Mouse (Mus musculus): ENCODE measurements around the gene Aif1. TPM values are rescaled to one million over a fixed set of nuclear protein-coding genes. Genes with fewer than 3 reads are reported as not detected.

Gene Aif1
- polyA plus RNA-seq, 1 experiment from 2014 or later = 15.5 TPM

DNA sequence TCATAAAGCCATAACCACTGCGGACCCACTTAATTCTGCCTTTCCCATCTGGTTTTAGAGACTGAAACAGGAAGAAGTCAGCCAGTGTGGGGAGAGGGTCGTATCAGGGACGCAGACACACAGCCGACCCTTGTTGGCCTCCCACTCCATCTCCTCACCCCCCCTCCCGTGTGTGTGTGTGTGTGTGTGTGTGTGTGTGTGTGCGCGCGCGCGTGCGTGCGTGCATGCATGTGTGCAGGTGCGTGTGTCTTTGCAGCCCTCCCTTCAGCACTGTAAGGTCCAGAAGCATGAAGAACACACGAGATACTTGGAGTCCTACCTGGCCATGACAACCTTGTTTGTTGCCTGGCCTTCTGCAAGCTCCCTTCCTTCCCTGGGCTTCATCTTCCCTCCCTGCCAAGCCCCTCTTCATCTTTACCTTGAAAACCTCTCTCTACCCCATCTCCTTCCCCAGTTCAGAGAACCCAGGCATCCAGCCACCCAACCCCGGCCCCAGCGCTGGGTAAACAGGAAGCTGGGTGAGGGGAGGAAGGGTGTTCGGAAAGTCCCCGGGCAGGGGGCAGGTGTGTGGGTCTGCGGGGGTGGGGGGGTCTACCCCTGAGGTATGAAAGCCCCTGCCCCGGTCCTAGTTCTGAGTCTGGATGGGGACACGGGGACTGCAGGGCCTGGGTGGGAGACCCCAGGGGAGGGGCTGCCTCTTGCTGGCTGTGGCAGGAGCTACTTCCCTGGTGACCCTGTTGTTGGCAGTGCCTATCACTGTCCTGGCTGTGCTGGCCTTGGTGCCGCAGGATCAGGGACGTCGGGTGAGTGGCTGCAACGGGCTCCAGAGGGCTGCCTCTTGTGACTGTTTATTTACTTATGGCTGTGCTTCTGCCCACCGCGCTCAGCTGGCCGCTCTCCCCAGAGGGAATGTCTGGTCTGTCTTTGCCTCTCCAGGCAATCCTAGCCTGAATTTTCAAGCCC is 18.3 kb upstream of the Aif1 start, which contains the start of gene Ltb:
Gene Ltb, plus strand, starts transcription at position 559 of the 963 bp plus-strand sequence.
- no peak for ATAC-seq (ENCODE audit: insufficient number of reproducible peaks, low FRiP score, low TSS enrichment, low read depth)
- Histone ChIP-seq H3K9ac (peak within 1 kb of the TSS; percentile 42; the same call in 1 of the 2 replicates), H3K9me3 (replicated peaks) (no peaks in the 10 kb centered on the region), H3K27me3 (peaks cover 30% of the 10 kb centered on the region), H3K4me3 (replicated peaks) (peak within 1 kb of the TSS; percentile 48), H3K36me3 (no peaks in the 10 kb centered on the region), H3K4me2 (replicated peaks) (peak within 1 kb of the TSS; percentile 90), H3K27ac (replicated peaks) (no peak within 1 kb of the TSS), H3K4me1 (peaks cover 16% of the 10 kb centered on the region)
- WGBS = 63% methylated on average over 27 of the region's 28 CpGs

DNA sequence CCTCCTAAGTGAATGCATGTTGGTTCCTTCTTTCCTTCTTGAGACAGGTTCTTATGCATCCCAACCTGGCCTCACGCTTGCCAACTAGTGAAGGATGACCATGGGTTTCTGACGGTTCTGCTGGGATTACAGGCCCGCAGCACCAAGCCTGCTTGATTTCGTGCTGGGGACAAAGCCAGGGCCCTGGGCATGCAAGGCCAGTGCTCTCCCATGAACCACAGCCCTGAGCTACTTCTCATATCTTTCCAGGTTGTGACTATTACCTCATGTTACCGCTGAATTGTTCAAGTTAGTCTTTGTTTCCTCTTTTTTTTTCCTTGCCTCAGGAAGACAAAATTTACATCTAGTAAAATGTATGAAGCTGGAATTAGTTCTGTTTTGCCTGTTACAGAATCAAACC is 17.1 kb upstream of the Aif1 start:
- WGBS = 75% methylated on average over 5 of the region's 5 CpGs
- Histone ChIP-seq H3K27ac (replicated peaks) (no peak overlapping the region), H3K9me3 (replicated peaks) (no peaks in the 10 kb centered on the region), H3K4me1 (peaks cover 16% of the 10 kb centered on the region), H3K4me2 (replicated peaks) (no peak overlapping the region), H3K27me3 (peaks cover 30% of the 10 kb centered on the region), H3K36me3 (no peaks in the 10 kb centered on the region), H3K9ac (no peak overlapping the region), H3K4me3 (replicated peaks) (no peak overlapping the region)
- ATAC-seq (ENCODE audit: insufficient number of reproducible peaks, low FRiP score, low TSS enrichment, low read depth) = no peak

DNA sequence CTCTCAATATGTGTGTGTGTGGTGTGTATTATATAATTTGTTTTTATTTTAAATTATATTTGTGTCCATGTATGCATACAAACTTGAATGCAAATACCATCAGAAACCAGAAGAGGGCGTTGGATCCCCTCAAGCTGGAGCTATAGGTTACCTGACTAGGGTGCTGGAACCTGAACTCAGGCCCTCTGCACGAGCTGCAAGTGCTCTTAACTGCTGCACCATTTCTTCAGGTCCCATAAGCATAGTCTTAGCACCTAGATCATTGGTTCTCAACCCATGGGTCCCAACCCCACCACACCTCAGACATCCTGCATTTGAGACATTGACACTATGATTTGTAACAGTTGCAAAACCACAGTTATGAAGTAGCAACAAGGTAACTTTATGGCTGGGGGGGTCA is 15.9 kb upstream of the Aif1 start:
- H3K4me2 ChIP-seq (replicated peaks) = no peak overlapping the region
- H3K4me1 ChIP-seq = peaks cover 19% of the 10 kb centered on the region
- no peaks in the 10 kb centered on the region for H3K36me3 ChIP-seq
- H3K9ac ChIP-seq = no peak overlapping the region
- H3K27ac ChIP-seq (replicated peaks) = no peak overlapping the region
- WGBS = 56% methylated on average over 2 of the region's 2 CpGs
- no peaks in the 10 kb centered on the region for H3K9me3 ChIP-seq (replicated peaks)
- H3K27me3 ChIP-seq = peaks cover 30% of the 10 kb centered on the region
- ATAC-seq (ENCODE audit: insufficient number of reproducible peaks, low FRiP score, low TSS enrichment, low read depth) = no peak
- H3K4me3 ChIP-seq (replicated peaks) = no peak overlapping the region

DNA sequence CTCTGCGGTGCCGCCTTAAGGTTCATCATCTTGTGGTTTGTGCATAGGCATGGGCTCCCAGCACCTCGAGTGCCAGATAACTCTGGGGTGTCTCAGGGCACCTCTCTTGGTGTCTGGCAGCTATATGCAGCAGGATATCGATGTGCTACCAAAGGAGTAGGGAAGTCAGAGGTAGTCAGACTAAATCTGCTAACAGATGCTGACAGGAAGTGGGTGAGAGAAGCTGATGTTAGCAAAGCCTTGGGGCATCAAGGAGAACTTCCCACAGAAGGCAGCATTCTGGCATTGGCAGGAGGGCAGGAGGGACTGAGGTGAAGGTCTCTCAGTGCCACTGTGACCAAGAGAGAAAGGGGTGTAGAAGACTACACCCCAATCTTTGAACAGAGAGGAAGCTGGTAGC is 14.2 kb upstream of the Aif1 start:
- Histone ChIP-seq H3K4me3 (replicated peaks) (no peak overlapping the region), H3K9me3 (replicated peaks) (no peaks in the 10 kb centered on the region), H3K27me3 (peaks cover 14% of the 10 kb centered on the region), H3K27ac (replicated peaks) (no peak overlapping the region), H3K9ac (no peak overlapping the region), H3K36me3 (no peaks in the 10 kb centered on the region), H3K4me1 (peaks cover 16% of the 10 kb centered on the region; the same call in 1 of the 2 replicates), H3K4me2 (replicated peaks) (no peak overlapping the region)
- no peak for ATAC-seq (ENCODE audit: insufficient number of reproducible peaks, low FRiP score, low TSS enrichment, low read depth)
- 73% methylated on average over 4 of the region's 4 CpGs for WGBS

DNA sequence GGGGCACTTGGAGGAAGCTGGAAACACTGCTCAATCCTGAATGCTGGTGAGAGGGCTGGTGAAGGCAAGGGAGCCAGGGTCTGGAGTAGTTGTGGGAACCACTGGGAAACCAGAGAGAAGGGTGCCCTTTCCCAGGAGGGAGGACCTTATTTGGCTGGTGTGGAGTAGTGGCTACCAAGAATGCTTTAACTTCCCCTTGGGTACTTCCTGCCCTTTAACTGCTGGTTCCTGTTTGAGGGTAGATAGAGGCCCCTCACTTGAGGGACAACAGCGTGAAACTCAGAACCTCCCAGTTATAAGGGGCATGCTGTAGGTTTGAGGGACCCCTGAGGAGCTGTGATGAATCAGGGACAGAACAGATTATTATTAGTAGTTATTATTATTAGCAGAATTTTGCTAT is 13.3 kb upstream of the Aif1 start:
- no peak overlapping the region for H3K4me3 ChIP-seq (replicated peaks)
- no peak for ATAC-seq (ENCODE audit: insufficient number of reproducible peaks, low FRiP score, low TSS enrichment, low read depth)
- H3K36me3 ChIP-seq = no peaks in the 10 kb centered on the region
- H3K4me2 ChIP-seq (replicated peaks) = no peak overlapping the region
- H3K9ac ChIP-seq = no peak overlapping the region
- WGBS = 57% methylated on average over 1 of the region's 1 CpGs
- H3K27me3 ChIP-seq = peaks cover 5% of the 10 kb centered on the region; the same call in 1 of the 2 replicates
- peaks cover 13% of the 10 kb centered on the region; the same call in 1 of the 2 replicates for H3K4me1 ChIP-seq
- H3K9me3 ChIP-seq (replicated peaks) = no peaks in the 10 kb centered on the region
- no peak overlapping the region for H3K27ac ChIP-seq (replicated peaks)

DNA sequence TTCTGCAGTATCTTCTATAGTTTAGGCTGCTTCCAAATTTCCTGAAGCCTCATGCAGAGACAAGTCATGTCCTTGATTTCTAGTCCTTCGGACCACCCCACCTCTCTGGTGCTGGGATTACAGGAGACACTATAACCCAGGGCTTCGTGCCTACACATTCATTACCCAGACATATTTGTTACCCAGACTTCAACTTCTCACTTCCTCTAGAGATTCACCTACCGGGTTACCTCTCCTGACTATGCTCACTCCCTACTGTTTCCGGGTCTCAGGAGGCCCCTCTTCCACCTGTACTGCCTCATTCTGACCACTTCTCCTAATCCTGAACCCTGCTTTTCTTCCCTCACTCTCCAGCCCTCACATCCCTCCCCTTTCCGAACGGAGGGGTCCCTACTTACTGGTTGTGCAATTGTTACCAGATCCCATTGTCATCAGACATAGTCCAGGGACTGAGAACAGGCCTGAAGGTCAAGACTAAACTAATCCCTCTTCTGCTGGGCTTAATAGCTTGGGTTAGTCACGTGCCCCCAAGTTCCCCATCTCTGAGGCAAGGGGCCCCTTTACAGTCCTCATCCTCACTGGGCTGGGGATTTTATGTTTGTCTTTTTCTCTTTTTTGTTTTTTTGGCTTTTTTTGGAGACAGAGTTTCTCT is 12.2 kb upstream of the Aif1 start, which contains the start of gene Lst1:
Gene Lst1, minus strand, starts transcription at position 481 of the 652 bp plus-strand sequence.
- Histone ChIP-seq H3K9ac (no peak within 1 kb of the TSS), H3K4me1 (peaks cover 13% of the 10 kb centered on the region; the same call in 1 of the 2 replicates), H3K9me3 (replicated peaks) (no peaks in the 10 kb centered on the region), H3K36me3 (no peaks in the 10 kb centered on the region), H3K4me3 (replicated peaks) (no peak within 1 kb of the TSS), H3K4me2 (replicated peaks) (no peak within 1 kb of the TSS), H3K27me3 (no peaks in the 10 kb centered on the region), H3K27ac (replicated peaks) (no peak within 1 kb of the TSS)
- WGBS = 75% methylated on average over 7 of the region's 7 CpGs
- ATAC-seq (ENCODE audit: insufficient number of reproducible peaks, low FRiP score, low TSS enrichment, low read depth) = no peak

DNA sequence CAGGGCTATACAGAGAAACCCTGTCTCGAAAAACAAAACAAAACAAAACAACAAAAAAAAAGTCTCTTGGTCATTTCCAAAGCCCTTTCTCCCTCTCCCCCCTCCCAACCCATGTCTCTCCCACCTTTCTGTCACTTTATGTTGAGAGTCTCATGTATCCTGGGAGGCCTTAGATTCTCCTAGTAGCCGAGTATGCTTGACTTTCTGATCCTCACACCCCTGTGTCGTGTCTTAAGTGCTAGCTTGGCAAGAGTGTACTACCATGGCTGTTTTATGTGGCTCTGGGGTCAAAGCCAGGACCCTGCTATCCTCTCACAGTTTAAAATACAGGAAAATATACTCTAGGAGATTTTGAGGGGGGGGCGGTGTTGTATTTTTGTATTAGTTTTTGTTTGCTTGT is 11.5 kb upstream of the Aif1 start:
- H3K4me3 ChIP-seq (replicated peaks) = no peak overlapping the region
- ATAC-seq (ENCODE audit: insufficient number of reproducible peaks, low FRiP score, low TSS enrichment, low read depth) = no peak
- no peak overlapping the region for H3K9ac ChIP-seq
- H3K9me3 ChIP-seq (replicated peaks) = no peaks in the 10 kb centered on the region
- no peak overlapping the region for H3K27ac ChIP-seq (replicated peaks)
- H3K4me1 ChIP-seq = peaks cover 13% of the 10 kb centered on the region; the same call in 1 of the 2 replicates
- H3K4me2 ChIP-seq (replicated peaks) = no peak overlapping the region
- 67% methylated on average over 4 of the region's 4 CpGs for WGBS
- no peaks in the 10 kb centered on the region for H3K36me3 ChIP-seq
- no peaks in the 10 kb centered on the region for H3K27me3 ChIP-seq

DNA sequence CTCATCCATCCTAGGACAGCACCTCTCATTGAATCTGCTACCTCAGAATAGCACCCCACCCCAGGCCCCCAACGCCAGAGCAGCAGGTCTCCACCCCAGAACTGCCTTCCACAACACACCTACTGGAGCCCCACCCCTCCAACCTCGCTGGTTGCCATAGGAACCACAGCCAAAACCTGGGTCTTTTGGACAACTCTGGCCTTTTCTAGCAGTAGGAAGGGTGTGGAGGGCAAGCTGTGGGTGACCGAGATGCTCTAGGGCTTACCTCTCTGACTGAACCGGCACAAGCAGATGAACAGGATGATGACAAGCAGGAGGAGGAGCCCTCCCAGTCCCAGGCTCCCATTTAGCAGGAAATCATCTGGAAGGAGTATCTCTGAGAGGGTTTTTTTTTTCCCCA is 10.8 kb upstream of the Aif1 start:
- ATAC-seq (ENCODE audit: insufficient number of reproducible peaks, low FRiP score, low TSS enrichment, low read depth) = 0 out of 2 replicates have a peak, but pooled peaks have one; percentile 9
- Histone ChIP-seq H3K36me3 (no peaks in the 10 kb centered on the region), H3K9ac (no peak overlapping the region), H3K9me3 (replicated peaks) (no peaks in the 10 kb centered on the region), H3K4me2 (replicated peaks) (peak overlapping the region; percentile 45), H3K27me3 (no peaks in the 10 kb centered on the region), H3K27ac (replicated peaks) (peak overlapping the region; percentile 78), H3K4me3 (replicated peaks) (peak overlapping the region; percentile 48), H3K4me1 (peaks cover 13% of the 10 kb centered on the region; the same call in 1 of the 2 replicates)
- under 1% methylated on average over 4 of the region's 4 CpGs for WGBS

DNA sequence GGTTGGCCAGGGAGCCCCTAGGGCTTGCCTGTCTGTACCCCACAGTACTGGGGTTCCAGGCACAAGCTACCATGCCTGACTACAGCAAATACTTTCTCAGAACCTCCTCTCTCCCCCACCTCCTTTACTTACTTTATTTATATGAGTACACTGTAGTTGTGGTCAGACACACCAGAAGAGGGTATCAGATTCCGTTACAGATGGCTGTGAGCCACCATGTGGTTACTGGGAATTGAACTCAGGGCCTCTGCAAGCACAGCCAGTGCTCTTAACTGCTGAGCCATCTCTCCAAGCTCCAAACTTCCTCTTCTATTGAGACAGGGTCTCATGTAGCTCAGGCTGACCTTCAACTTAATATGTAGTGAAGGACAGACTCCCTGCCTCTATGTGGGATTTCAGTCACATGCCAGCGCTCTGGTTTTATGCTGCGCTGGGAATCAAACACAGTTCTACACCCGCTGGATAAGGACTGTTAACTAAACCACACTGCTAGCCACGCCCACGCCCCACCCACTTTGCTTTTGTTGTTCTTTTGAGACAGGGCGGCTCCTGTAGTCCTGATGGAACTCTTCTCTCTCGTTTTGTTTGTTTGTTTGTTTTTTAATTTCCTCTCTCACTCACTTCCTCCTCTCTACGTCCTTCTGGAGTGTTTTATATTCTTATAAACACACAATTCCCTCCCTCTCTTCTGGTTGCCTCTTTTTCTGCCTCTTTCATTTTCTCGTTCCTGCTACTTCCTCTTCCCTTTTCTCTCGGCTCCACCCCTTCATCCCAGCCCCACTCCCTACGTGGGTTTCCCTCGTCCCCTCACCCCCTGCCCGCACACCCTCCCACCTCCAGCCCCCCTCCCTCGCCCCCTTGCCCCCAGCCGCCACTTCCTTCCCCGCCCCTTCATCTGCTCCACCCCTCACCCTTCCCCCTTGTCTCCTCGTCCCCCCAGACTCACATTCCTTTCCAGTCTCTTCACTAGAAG is 10.1 kb upstream of the Aif1 start:
- Histone ChIP-seq H3K4me3 (replicated peaks) (peak overlapping the region; percentile 48), H3K36me3 (no peaks in the 10 kb centered on the region), H3K27ac (replicated peaks) (peak overlapping the region; percentile 78), H3K9me3 (replicated peaks) (no peaks in the 10 kb centered on the region), H3K4me2 (replicated peaks) (peak overlapping the region; percentile 45), H3K27me3 (no peaks in the 10 kb centered on the region), H3K9ac (no peak overlapping the region), H3K4me1 (peaks cover 13% of the 10 kb centered on the region; the same call in 1 of the 2 replicates)
- ATAC-seq (ENCODE audit: insufficient number of reproducible peaks, low FRiP score, low TSS enrichment, low read depth) = peak; percentile 77
- WGBS = 1% methylated on average over 18 of the region's 18 CpGs

DNA sequence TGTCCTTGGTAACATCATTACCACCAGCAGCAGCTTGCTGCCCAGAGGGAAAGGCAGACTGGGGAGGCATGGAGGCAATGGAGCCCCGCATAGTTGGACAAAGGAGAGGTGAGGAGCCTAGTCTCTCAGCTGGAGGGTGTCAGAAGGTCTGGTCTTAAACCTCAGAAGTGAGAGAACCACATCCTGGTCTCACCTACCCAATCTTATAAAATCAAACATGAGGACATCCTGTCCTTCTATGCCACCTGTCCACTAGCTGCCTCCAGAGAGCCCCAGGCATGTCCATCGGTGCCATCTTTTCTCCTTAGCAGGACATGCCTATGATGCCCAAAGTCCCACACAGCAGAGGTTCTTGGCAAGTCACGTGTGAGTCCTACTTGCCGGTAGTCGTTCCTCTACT is 4.2 kb upstream of the Aif1 start:
- ATAC-seq (ENCODE audit: insufficient number of reproducible peaks, low FRiP score, low TSS enrichment, low read depth) = no peak
- H3K9me3 ChIP-seq (replicated peaks) = no peaks in the 10 kb centered on the region
- no peak overlapping the region for H3K4me2 ChIP-seq (replicated peaks)
- H3K4me1 ChIP-seq = no peaks in the 10 kb centered on the region
- no peak overlapping the region for H3K27ac ChIP-seq (replicated peaks)
- 75% methylated on average over 5 of the region's 5 CpGs for WGBS
- no peak overlapping the region for H3K4me3 ChIP-seq (replicated peaks)
- no peaks in the 10 kb centered on the region for H3K36me3 ChIP-seq
- no peaks in the 10 kb centered on the region for H3K27me3 ChIP-seq
- no peak overlapping the region for H3K9ac ChIP-seq
